ENCODE assay signal across 1 mouse cellular context in the genomic region with DNA sequence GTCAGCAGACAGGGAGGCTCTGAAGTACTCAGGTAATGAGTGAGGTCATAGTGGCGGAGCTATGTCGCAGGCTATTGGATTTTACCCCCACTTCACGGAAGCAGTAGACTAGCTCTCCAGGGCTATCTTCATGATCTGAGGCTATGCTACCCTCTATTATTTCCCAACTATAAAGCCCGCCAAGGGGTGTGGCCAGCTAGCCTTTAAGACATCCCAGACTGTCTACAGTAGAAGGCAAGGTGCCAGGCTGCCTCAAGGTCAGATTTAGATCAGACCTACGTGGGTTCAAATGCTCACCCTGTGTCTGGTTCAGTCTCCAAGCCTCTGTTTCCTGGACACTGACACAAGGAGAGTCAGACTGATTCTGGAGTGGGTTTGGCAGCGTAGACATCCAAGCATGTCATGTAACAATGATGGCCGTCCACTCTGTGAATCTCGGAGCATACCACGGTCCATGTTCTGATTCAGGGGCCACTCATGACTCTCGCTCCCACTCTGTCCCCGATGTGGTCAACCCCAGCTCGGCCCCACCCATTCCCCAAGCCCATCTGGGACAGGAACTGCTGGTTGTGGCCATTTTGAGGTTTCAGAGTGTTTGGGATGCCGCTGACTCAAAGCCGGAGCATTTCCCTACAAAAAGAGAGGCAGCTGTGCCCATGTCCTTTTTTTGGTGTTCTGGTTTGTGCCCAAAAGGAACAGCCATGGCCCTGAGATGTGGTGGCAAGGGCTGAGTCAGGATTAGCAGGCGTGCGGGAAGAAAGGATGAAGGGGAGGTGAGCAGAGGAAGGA.
TF ChIP-seq lines count a peak whose summit lies in the region.

No protein-coding gene starts in this region.

TF ChIP-seq in myocyte, 11 proteins besides CTCF, POLR2A, EP300 and RAD21 (continued from another document):
- TF ChIP-seq MYOD1 (IDR thresholded peaks at IDR 0.05; ENCODE audit: control insufficient read depth in 1 of 3, insufficient read length in 2 of 3, low read depth in 2 of 3), result peak; percentile 27 to 75 (median 54)
- peak; percentile 64 for TF ChIP-seq TCF12 (IDR thresholded peaks at IDR 0.05; ENCODE audit: insufficient read depth, poor library complexity, severe bottlenecking)
